Mouse (Mus musculus) G1E (cell line): ENCODE measurements around the gene Fbxl8. TPM values are rescaled to one million over a fixed set of nuclear protein-coding genes. Genes with fewer than 3 reads are reported as not detected.

Experiments
- ATAC-seq: 2 replicates; pipeline ENCODE4 v1.8.0; 2016; ENCODE audit warnings: mild to moderate bottlenecking; ENCODE audit not compliant: insufficient number of reproducible peaks, poor library complexity, low FRiP score, severe bottlenecking; ENCODE audit errors: extremely low read depth
- DNase-seq: peaks from one replicate; pipeline ENCODE4 v3.0.0; 2012; ENCODE audit warnings: low spot score
- H3K27me3 ChIP-seq: 2 replicates; pipeline ENCODE4 v1.6.1; 2012; ENCODE audit warnings: mild to moderate bottlenecking, low read length, inconsistent platforms; ENCODE audit not compliant: insufficient read depth
- H3K36me3 ChIP-seq: replicated peaks from 2 replicates; pipeline ENCODE3; 2012; ENCODE audit warnings: mild to moderate bottlenecking, inconsistent platforms
- H3K4me1 ChIP-seq: 2 replicates; pipeline ENCODE4 v1.6.1; 2012; ENCODE audit warnings: low read depth, low read length, inconsistent platforms, mixed read lengths; ENCODE audit not compliant: insufficient read depth
- H3K4me3 ChIP-seq: 2 replicates; pipeline ENCODE4 v1.5.1; 2012; ENCODE audit warnings: low read depth, mild to moderate bottlenecking, inconsistent platforms, low read length, moderate library complexity, mixed read lengths
- H3K9me3 ChIP-seq: replicated peaks from 2 replicates; pipeline ENCODE4 v1.6.1; 2012; ENCODE audit warnings: inconsistent platforms
- CTCF ChIP-seq: IDR thresholded peaks from 2 replicates; pipeline ENCODE4 v1.5.1; 2012; ENCODE audit warnings: low read depth, low read length, inconsistent platforms, mixed read lengths
- GATA1 ChIP-seq: IDR thresholded peaks from 2 replicates; pipeline ENCODE4 v1.6.1; 2012; ENCODE audit warnings: borderline replicate concordance, low read length, inconsistent platforms, mixed read lengths
- GATA2 ChIP-seq: IDR thresholded peaks from 2 replicates; pipeline ENCODE4 v1.6.1; 2012; ENCODE audit warnings: low read depth, low read length, inconsistent platforms, borderline replicate concordance
- POLR2AphosphoS5 ChIP-seq: IDR thresholded peaks from 2 replicates; pipeline ENCODE4 v1.6.1; 2012; ENCODE audit warnings: low read depth, low read length, inconsistent platforms; ENCODE audit not compliant: insufficient replicate concordance
- TAL1 ChIP-seq: conservative IDR thresholded peaks from 2 replicates; pipeline ENCODE4 v1.6.1; 2012; ENCODE audit warnings: low read depth, low read length, inconsistent platforms, mixed read lengths
- polyA plus RNA-seq: library from polyadenylated mRNA; stranded (reverse); fragments of >175 nt; gene quantifications from 2 replicates; pipeline ENCODE4 v1.2.3, GENCODE M21; 2012
- total RNA-seq, 2 experiments: library from RNA; stranded (forward) in 1 of 2; stranded (reverse) in 1 of 2; fragments of 200-1000 nt in 1 of 2; fragments of >200 nt in 1 of 2; fragmentation: Nextera tagmentation in 1 of 2; gene quantifications; 2 replicates each; pipeline ENCODE4 v1.2.3; 2014 to 2017

The Fbxl8 gene
- total and polyA plus RNA-seq, 3 experiments, result 6.0 to 8.9 (median 8.0) TPM

- DNase-seq, result no peak
- Histone ChIP-seq H3K4me1 (peaks cover 55% of the 10 kb centered on the region), H3K4me3 (peak within 1 kb of the TSS; percentile 63; the same call in 1 of the 2 replicates), H3K9me3 (no peaks in the 10 kb centered on the region; the same call in 1 of the 2 replicates), H3K36me3 (peaks cover 99% of the 10 kb centered on the region), H3K27me3 (no peaks in the 10 kb centered on the region)
- no peak; the same call in 1 of the 2 replicates for ATAC-seq
- peak; percentile 89; the same call in 1 of the 2 replicates for TF ChIP-seq POLR2AphosphoS5
- no peak for TF ChIP-seq TAL1
- TF ChIP-seq GATA2, result no peak
- no peak for TF ChIP-seq CTCF
These were observed 41.0 kb downstream of the Fbxl8 start, which contains the start of gene Elmo3 for GRCm38 (mm10) chr8:105305211-105306145. Gene Elmo3 (plus strand): TSS chr8:105305601.

- DNase-seq, result no peak
- H3K4me1 ChIP-seq, result peaks cover 50% of the 10 kb centered on the region
- no peaks in the 10 kb centered on the region; the same call in 1 of the 2 replicates for H3K9me3 ChIP-seq
- ATAC-seq, result no peak
- H3K4me3 ChIP-seq, result no peak overlapping the region
- no peaks in the 10 kb centered on the region for H3K27me3 ChIP-seq
- TF ChIP-seq POLR2AphosphoS5, result no peak
- no peak for TF ChIP-seq GATA1
- TF ChIP-seq GATA2, result no peak
- TF ChIP-seq TAL1, result no peak
- no peak for TF ChIP-seq CTCF
- H3K36me3 ChIP-seq, result peaks cover 97% of the 10 kb centered on the region
These were observed 41.8 kb downstream of the Fbxl8 start for GRCm38 (mm10) chr8:105306146-105306691.

GRCm38 (mm10) chr8:105307670-105308069 lies 43.2 kb downstream of the Fbxl8 start:
- H3K27me3 ChIP-seq, result no peaks in the 10 kb centered on the region
- no peak overlapping the region for H3K4me3 ChIP-seq
- H3K36me3 ChIP-seq, result peaks cover 98% of the 10 kb centered on the region
- DNase-seq, result no peak
- H3K9me3 ChIP-seq, result no peaks in the 10 kb centered on the region; the same call in 1 of the 2 replicates
- peaks cover 49% of the 10 kb centered on the region for H3K4me1 ChIP-seq
- no peak for ATAC-seq
- TF ChIP-seq GATA1, result no peak
- no peak for TF ChIP-seq POLR2AphosphoS5
- TF ChIP-seq TAL1, result no peak
- TF ChIP-seq CTCF, result no peak
- no peak for TF ChIP-seq GATA2

GRCm38 (mm10) chr8:105308428-105308827 lies 44.0 kb downstream of the Fbxl8 start:
- TF ChIP-seq GATA2 (no peak), TAL1 (no peak), GATA1 (no peak), CTCF (no peak), POLR2AphosphoS5 (no peak)
- DNase-seq (no peak), ATAC-seq (no peak)
- no peak overlapping the region for H3K4me3 ChIP-seq
- no peaks in the 10 kb centered on the region for H3K9me3 ChIP-seq
- peaks cover 98% of the 10 kb centered on the region for H3K36me3 ChIP-seq
- H3K27me3 ChIP-seq, result no peaks in the 10 kb centered on the region
- H3K4me1 ChIP-seq, result peaks cover 46% of the 10 kb centered on the region

- TF ChIP-seq POLR2AphosphoS5 (no peak), CTCF (no peak), GATA2 (no peak), TAL1 (no peak), GATA1 (no peak)
These were observed 44.8 kb downstream of the Fbxl8 start for GRCm38 (mm10) chr8:105309142-105309847.

GRCm38 (mm10) chr8:105310118-105310517 lies 45.7 kb downstream of the Fbxl8 start:
- Histone ChIP-seq H3K4me1 (peaks cover 30% of the 10 kb centered on the region), H3K4me3 (no peak overlapping the region), H3K36me3 (peaks cover 98% of the 10 kb centered on the region), H3K9me3 (no peaks in the 10 kb centered on the region), H3K27me3 (no peaks in the 10 kb centered on the region)
- TF ChIP-seq GATA1, result no peak
- no peak for TF ChIP-seq POLR2AphosphoS5
- no peak for TF ChIP-seq GATA2
- no peak for TF ChIP-seq CTCF
- DNase-seq, result no peak
- no peak for ATAC-seq

More at GRCm38 (mm10) chr8:105309142-105309847, 44.8 kb downstream of the Fbxl8 start:
- no peaks in the 10 kb centered on the region for H3K27me3 ChIP-seq
- H3K36me3 ChIP-seq, result peaks cover 98% of the 10 kb centered on the region
- no peak for DNase-seq
- no peaks in the 10 kb centered on the region for H3K9me3 ChIP-seq
- peaks cover 37% of the 10 kb centered on the region for H3K4me1 ChIP-seq
- no peak for ATAC-seq
- no peak overlapping the region for H3K4me3 ChIP-seq
